Mouse (Mus musculus): ENCODE results near the gene Arntl.
"Not testable (repeated sequence)": the region's sequence is repeated elsewhere in the genome, so short reads cannot be mapped to it uniquely, and the experiment has no call there.

- not testable (repeated sequence) for TF ChIP-seq GATA1, TAL1 (IDR thresholded peaks at IDR 0.05; ENCODE audit: low read length)
Observed at GRCm38 (mm10) chr7:113262510-113263467, 55.5 kb downstream of the Arntl start.
